Mouse (Mus musculus) T-helper 2 cell (primary cell): ENCODE data around the gene Aktip.

Experiments used
- in situ Hi-C: fragments of 300-600 bp; cut with MboI, MseI; formaldehyde crosslinking; loops from one replicate; pipeline ENCODE4 v1.15.1; 2025; ENCODE audit warnings: high pct_unique_total_duplicates

Aktip gene

GRCm38 (mm10) chr8:91199876-91200275 is at the start of gene Aktip:
Aktip (minus strand) TSS chr8:91199976.
- in situ Hi-C loops = loop anchor here (10.0 to 25.0 kb wide), 2 partner anchors 815 to 1162 kb away; partner anchors contain the start of gene Irx5

DNA sequence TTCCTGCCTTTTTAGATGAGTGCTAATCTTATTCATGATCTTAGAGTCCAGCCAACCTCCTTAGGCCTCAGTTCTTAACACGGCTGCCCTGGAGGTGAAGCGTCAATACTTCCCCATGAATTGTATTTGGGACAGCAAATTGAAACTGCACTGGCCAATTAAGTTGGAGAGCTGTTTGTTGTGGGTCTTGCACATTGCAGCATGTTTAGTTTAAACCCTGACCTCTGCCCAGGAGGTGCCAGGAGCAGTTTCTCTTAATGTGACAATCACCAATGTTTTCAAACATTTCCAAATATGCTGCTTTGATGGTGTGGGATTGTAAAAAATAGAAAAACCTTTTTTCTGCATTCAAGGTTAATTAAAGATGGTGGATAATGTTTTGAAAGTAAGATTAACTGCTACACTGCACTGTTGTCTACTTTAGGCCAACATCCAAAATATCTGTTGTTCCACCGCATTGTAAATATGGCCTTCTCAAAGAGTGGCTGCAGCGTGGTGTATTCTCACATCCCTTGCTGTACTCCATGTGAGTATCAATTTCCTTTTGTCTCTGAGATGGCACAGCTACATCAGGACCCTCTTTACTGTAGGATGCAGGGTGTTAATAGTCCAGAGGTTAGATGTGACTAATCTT is 46.2 kb upstream of the Aktip start:
- in situ Hi-C loops = no loop called here

DNA sequence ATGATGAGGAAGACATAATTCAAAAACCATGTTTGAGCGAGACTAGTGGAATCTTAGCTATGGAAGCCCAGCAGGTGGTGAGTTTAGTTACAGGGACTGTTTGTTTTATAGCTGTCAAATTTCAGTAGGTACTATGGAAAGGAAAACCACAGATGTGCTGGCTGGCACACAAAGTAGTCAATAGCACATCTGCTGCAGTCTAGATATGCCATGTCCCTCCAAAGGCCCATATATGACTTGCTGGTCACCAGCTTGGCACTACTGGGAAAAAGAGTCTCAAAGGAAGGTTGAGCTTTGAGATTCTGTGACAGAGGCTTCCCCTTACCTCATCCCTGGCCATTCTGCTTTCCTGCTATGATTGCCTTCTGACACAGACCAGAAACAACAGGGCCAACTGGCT is 42.9 kb upstream of the Aktip start:
- in situ Hi-C loops = no loop called here

DNA sequence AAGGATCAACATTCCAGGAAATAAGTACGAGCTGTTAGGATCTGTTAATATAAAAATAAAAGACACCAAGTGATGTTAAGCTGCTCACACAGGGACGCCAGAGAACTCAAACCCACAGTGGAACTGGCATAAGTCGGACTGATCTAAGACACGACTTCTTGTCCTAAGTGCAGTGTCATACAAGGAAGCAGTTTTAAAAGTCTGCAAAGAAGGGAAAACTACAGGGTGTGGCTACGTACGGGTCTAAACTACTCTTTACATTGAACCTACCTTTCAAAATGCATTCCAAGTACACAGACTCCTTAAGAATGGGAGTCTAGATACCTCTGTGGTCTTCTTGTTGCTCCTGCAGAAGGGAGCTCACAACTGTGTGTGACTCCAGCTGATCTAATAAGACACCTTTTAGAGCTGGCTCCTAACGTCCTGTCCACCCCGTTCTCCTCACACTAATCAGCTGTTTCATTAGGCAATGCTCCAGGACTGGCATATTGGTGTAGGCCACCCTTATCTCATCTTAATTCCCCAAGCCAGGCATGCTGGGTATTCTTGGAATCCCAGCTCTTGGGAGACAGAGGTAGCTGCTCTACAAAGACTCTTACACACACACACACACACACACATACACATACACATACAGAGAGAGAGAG is 42.2 kb upstream of the Aktip start:
- in situ Hi-C loops = no loop called here

GRCm38 (mm10) chr8:91241371-91241770 is 41.6 kb upstream of the Aktip start:
- in situ Hi-C loops = no loop called here

GRCm38 (mm10) chr8:91237191-91237590 is 37.4 kb upstream of the Aktip start:
- in situ Hi-C loops = no loop called here

DNA sequence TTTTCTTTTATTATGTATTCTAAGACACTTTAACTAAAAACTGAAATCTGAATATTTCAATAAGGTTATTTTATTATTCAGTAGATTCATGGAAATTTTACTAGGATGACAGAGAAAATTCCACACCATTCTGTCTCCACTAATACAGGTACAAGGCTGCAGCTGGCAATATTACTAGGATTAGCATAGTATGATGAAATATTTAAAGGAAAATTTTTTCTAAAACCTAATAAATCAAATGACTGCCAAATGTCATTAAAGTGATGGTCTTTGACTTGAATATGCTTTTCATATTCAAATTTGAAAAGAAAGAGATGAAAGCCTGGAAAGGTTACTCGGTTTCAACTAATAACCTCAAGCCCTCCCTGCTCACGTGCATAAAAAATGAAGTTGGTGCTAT is 34.3 kb upstream of the Aktip start:
- in situ Hi-C loops = no loop called here

- in situ Hi-C loops = no loop called here
These were observed 27.7 kb upstream of the Aktip start for GRCm38 (mm10) chr8:91227421-91227841.

- in situ Hi-C loops = no loop called here
These were observed 24.5 kb upstream of the Aktip start for GRCm38 (mm10) chr8:91224227-91224626.

DNA sequence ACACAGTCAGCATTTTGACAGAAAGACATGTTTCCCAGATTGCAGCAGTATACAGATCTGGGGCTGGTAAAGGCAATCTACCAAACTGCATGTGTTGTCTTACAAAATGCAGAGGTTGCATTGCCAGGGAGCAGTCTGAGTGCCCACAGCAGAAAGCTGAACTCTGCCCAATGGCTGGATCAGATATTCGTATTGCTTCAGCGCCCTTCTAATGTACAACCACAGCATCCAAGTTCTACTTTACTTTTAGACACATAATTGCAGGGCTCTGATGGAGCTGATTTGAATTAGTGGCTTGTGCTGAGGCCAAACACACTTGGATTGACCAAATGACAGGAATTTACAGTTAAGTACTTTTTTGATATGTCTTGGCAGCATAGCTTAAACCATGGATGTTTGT is 22.1 kb upstream of the Aktip start:
- in situ Hi-C loops = no loop called here

GRCm38 (mm10) chr8:91218271-91218670 is 18.5 kb upstream of the Aktip start:
- in situ Hi-C loops = no loop called here

- in situ Hi-C loops = no loop called here
These were observed 17.5 kb upstream of the Aktip start for GRCm38 (mm10) chr8:91217062-91217905.

- in situ Hi-C loops = no loop called here
These were observed 14.5 kb upstream of the Aktip start for GRCm38 (mm10) chr8:91214287-91214686.

- in situ Hi-C loops = no loop called here
These were observed 13.2 kb upstream of the Aktip start for GRCm38 (mm10) chr8:91212948-91213347.

- in situ Hi-C loops = no loop called here
These were observed 9.9 kb upstream of the Aktip start for GRCm38 (mm10) chr8:91209658-91210057.

DNA sequence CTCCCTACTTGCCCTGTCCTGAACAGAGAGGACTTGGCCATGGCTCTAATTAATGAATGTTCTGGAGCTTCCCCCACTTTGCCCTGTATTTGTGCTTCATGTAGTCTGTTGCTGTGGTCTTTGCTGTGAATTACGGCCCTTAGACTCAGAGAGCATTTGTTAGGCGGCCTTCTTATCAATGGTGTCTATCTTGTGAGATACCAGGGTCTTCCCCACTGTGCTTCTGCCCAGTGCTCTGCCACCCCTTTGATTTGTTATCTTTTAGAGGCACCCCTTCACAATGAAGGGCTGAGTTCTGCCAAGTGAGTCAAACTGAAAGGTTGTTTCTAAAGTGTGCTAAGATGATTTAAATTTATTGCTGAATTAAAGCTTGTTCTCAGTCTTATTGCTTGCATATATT is 7.9 kb upstream of the Aktip start:
- in situ Hi-C loops = no loop called here

DNA sequence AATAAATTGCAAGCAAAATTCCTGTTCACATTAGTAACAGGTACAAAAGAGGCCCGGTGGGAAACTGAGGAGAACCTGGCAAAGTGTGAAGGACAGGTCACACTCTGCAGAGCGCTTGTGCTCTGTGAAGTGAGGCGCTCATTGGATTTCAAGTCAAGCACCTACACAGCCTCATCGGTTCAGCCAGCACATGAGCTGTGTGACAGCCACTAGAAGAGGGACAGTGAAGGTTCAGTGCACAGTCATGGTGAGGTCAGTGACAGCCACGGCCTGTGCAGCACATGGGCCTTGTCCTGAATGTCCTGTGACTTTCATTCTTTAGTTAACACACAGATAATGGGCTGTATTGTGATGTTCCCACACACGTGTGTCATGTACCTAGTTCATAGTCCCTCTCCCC is 6.1 kb upstream of the Aktip start:
- in situ Hi-C loops = no loop called here

GRCm38 (mm10) chr8:91201184-91201583 is 1.4 kb upstream of the Aktip start:
- in situ Hi-C loops = no loop called here

GRCm38 (mm10) chr8:91198036-91198435 is 1.7 kb downstream of the Aktip start:
- in situ Hi-C loops = loop anchor here (10.0 to 25.0 kb wide), 2 partner anchors 817 to 1164 kb away; partner anchors contain the start of gene Irx5

DNA sequence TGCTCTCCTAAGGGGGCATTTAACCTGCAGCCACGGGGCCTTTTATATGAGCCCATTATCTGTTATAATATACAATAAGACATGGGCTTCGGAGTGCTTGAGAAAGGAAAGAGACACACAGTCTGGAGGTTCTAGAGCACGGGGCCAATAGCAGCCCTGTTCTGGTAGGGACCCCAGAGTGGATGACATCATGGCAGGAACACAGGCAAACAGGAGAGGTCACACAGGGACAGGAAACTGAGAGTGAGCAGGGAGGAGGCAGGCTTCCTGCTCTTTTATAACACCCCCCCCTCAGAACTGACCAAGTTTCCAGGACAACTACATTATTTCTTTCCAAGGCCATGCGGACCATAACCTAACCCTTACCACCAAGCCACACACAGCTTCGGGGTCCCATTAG is 2.5 kb downstream of the Aktip start:
- in situ Hi-C loops = loop anchor here (10.0 to 25.0 kb wide), 2 partner anchors 818 to 1165 kb away; partner anchors contain the start of gene Irx5

- in situ Hi-C loops = loop anchor here (10.0 to 25.0 kb wide), 2 partner anchors 818 to 1166 kb away; partner anchors contain the start of gene Irx5
These were observed 3.1 kb downstream of the Aktip start for GRCm38 (mm10) chr8:91196661-91197060.

- in situ Hi-C loops = loop anchor here (10.0 to 25.0 kb wide), 2 partner anchors 821 to 1168 kb away; partner anchors contain the start of gene Irx5
These were observed 5.7 kb downstream of the Aktip start for GRCm38 (mm10) chr8:91194081-91194480.
